Mouse (Mus musculus) MEL (cell line): ENCODE measurements around the gene Arhgap21. TPM values are rescaled to one million over a fixed set of nuclear protein-coding genes. Genes with fewer than 3 reads are reported as not detected.
"Not testable (repeated sequence)": the region's sequence is repeated elsewhere in the genome, so short reads cannot be mapped to it uniquely, and the experiment has no call there.

Experiments
- DNase-seq: peaks from one replicate; pipeline ENCODE4 v3.0.0; 2011; ENCODE audit warnings: low read depth, low spot score
- H3K27ac ChIP-seq: 2 replicates; pipeline ENCODE4 v1.5.1; 2012; ENCODE audit warnings: low read depth, mild to moderate bottlenecking, control low read depth, low read length, moderate library complexity; ENCODE audit not compliant: control insufficient read depth
- H3K27me3 ChIP-seq, 2 experiments: fragments of 150-350 bp in 1 of 2; sonication (generic) in 1 of 2; 2 replicates each; pipeline ENCODE4 v1.6.1; 2012; ENCODE audit warnings: low read length in 2 of 2, mild to moderate bottlenecking in 2 of 2, improper control_type of control experiment in 1 of 2, moderate library complexity in 1 of 2; ENCODE audit not compliant: insufficient read depth in 2 of 2, control insufficient read depth in 1 of 2
- H3K36me3 ChIP-seq, 2 experiments: 2 replicates each; pipeline ENCODE4 v1.6.1; 2012 to 2014; ENCODE audit warnings: low read length in 2 of 2, improper control_type of control experiment in 1 of 2, inconsistent platforms in 1 of 2, mild to moderate bottlenecking in 1 of 2; ENCODE audit not compliant: insufficient read depth in 2 of 2, control insufficient read depth in 1 of 2
- H3K4me1 ChIP-seq, 2 experiments: fragments of 150-350 bp in 1 of 2; sonication (generic) in 1 of 2; 2 replicates each; pipeline ENCODE4 v1.6.1; 2012; ENCODE audit warnings: low read length in 2 of 2, improper control_type of control experiment in 1 of 2, mild to moderate bottlenecking in 1 of 2; ENCODE audit not compliant: insufficient read depth in 2 of 2, control insufficient read depth in 1 of 2
- H3K4me3 ChIP-seq, 2 experiments: fragments of 150-350 bp in 1 of 2; sonication (generic) in 1 of 2; 2 replicates each; pipeline ENCODE4 v1.5.1; 2012; ENCODE audit warnings: low read depth in 2 of 2, low read length in 2 of 2, mild to moderate bottlenecking in 2 of 2, moderate library complexity in 2 of 2, control low read depth in 1 of 2, improper control_type of control experiment in 1 of 2; ENCODE audit not compliant: control insufficient read depth in 1 of 2, insufficient read depth in 1 of 2
- H3K79me2 ChIP-seq: 2 replicates; pipeline ENCODE4 v1.6.1; 2012; ENCODE audit warnings: mild to moderate bottlenecking, low read length, moderate library complexity; ENCODE audit not compliant: control insufficient read depth, poor library complexity, insufficient read depth
- H3K9ac ChIP-seq: 2 replicates; pipeline ENCODE4 v1.6.1; 2012; ENCODE audit warnings: low read depth, mild to moderate bottlenecking, control low read depth, low read length, moderate library complexity; ENCODE audit not compliant: control insufficient read depth, poor library complexity, severe bottlenecking
- H3K9me3 ChIP-seq: fragments of 150-350 bp; sonication (generic); replicated peaks from 2 replicates; pipeline ENCODE4 v1.6.1; 2012; ENCODE audit warnings: mild to moderate bottlenecking, low read length, improper control_type of control experiment, moderate library complexity; ENCODE audit not compliant: insufficient read depth
- CHD1 ChIP-seq: IDR thresholded peaks from 2 replicates; pipeline ENCODE4 v1.6.1; 2012; ENCODE audit warnings: low read depth, mild to moderate bottlenecking, inconsistent platforms, low read length, improper control_type of control experiment
- CHD2 ChIP-seq: IDR thresholded peaks from 2 replicates; pipeline ENCODE4 v1.6.1; 2011; ENCODE audit warnings: low read length, improper control_type of control experiment
- CTCF ChIP-seq, 3 experiments: IDR thresholded peaks in 2 of 3; conservative IDR thresholded peaks in 1 of 3; 2 replicates each; pipeline ENCODE4 v1.5.1; 2011 to 2012; ENCODE audit warnings: low read length in 3 of 3, low read depth in 2 of 3, mild to moderate bottlenecking in 2 of 3, improper control_type of control experiment in 1 of 3, inconsistent platforms in 1 of 3, mixed read lengths in 1 of 3, moderate library complexity in 1 of 3; ENCODE audit not compliant: control insufficient read depth in 1 of 3, insufficient read depth in 1 of 3, poor library complexity in 1 of 3, severe bottlenecking in 1 of 3
- E2F4 ChIP-seq: IDR thresholded peaks from 2 replicates; pipeline ENCODE4 v1.6.1; 2011; ENCODE audit warnings: low read depth, low read length, improper control_type of control experiment, borderline replicate concordance
- ELF1 ChIP-seq: IDR thresholded peaks from 2 replicates; pipeline ENCODE4 v1.6.1; 2014; ENCODE audit warnings: low read depth, mild to moderate bottlenecking, inconsistent platforms, low read length, improper control_type of control experiment, moderate library complexity
- EP300 ChIP-seq, 2 experiments: IDR thresholded peaks; 2 replicates each; pipeline ENCODE4 v1.6.1; 2011; ENCODE audit warnings: improper control_type of control experiment in 2 of 2, low read length in 2 of 2, low read depth in 1 of 2, mild to moderate bottlenecking in 1 of 2
- ETS1 ChIP-seq: IDR thresholded peaks from 2 replicates; pipeline ENCODE4 v1.6.1; 2012; ENCODE audit warnings: low read depth, mild to moderate bottlenecking, inconsistent platforms, low read length, improper control_type of control experiment, moderate library complexity
- GABPA ChIP-seq: IDR thresholded peaks from 2 replicates; pipeline ENCODE4 v1.6.1; 2012; ENCODE audit warnings: low read depth, mild to moderate bottlenecking, inconsistent platforms, low read length, improper control_type of control experiment, moderate library complexity
- HCFC1 ChIP-seq: IDR thresholded peaks from 2 replicates; pipeline ENCODE4 v1.6.1; 2012; ENCODE audit warnings: low read depth, mild to moderate bottlenecking, inconsistent platforms, low read length, improper control_type of control experiment, moderate library complexity
- JUND ChIP-seq: IDR thresholded peaks from 2 replicates; pipeline ENCODE4 v1.6.1; 2011; ENCODE audit warnings: low read depth, mild to moderate bottlenecking, improper control_type of control experiment, low read length
- KAT2A ChIP-seq: conservative IDR thresholded peaks from 2 replicates; pipeline ENCODE4 v1.6.1; 2012; ENCODE audit warnings: low read depth, low read length, improper control_type of control experiment, inconsistent platforms
- MAFK ChIP-seq: IDR thresholded peaks from 2 replicates; pipeline ENCODE4 v1.6.1; 2011; ENCODE audit warnings: low read depth, mild to moderate bottlenecking, low read length, improper control_type of control experiment, borderline replicate concordance
- MEF2A ChIP-seq: IDR thresholded peaks from 2 replicates; pipeline ENCODE4 v1.6.1; 2014; ENCODE audit warnings: low read depth, mild to moderate bottlenecking, inconsistent platforms, low read length, improper control_type of control experiment; ENCODE audit not compliant: poor library complexity, insufficient replicate concordance, severe bottlenecking; ENCODE audit errors: extremely low read depth
- MYC ChIP-seq: IDR thresholded peaks from 2 replicates; pipeline ENCODE4 v1.6.1; 2011; ENCODE audit warnings: low read depth, mild to moderate bottlenecking, low read length, improper control_type of control experiment, moderate library complexity
- NELFE ChIP-seq: IDR thresholded peaks from 2 replicates; pipeline ENCODE4 v1.6.1; 2011; ENCODE audit warnings: low read depth, low read length, improper control_type of control experiment
- POLR2A ChIP-seq, 2 experiments: IDR thresholded peaks; 2 replicates each; pipeline ENCODE4 v1.6.1; 2011 to 2012; ENCODE audit warnings: low read length in 2 of 2, mild to moderate bottlenecking in 2 of 2, control low read depth in 1 of 2, improper control_type of control experiment in 1 of 2, low read depth in 1 of 2, moderate library complexity in 1 of 2; ENCODE audit not compliant: control insufficient read depth in 1 of 2, insufficient read depth in 1 of 2, poor library complexity in 1 of 2
- POLR2AphosphoS2 ChIP-seq: IDR thresholded peaks from 2 replicates; pipeline ENCODE4 v1.6.1; 2011; ENCODE audit warnings: low read length, improper control_type of control experiment
- RAD21 ChIP-seq: IDR thresholded peaks from 2 replicates; pipeline ENCODE4 v1.6.1; 2011; ENCODE audit warnings: mild to moderate bottlenecking, low read depth, low read length, improper control_type of control experiment
- RCOR1 ChIP-seq: IDR thresholded peaks from 2 replicates; pipeline ENCODE4 v1.6.1; 2012; ENCODE audit warnings: low read depth, mild to moderate bottlenecking, inconsistent platforms, low read length, improper control_type of control experiment
- TAL1 ChIP-seq: IDR thresholded peaks from 2 replicates; pipeline ENCODE4 v1.6.1; 2012; ENCODE audit warnings: mild to moderate bottlenecking, inconsistent platforms, low read length, moderate library complexity, mixed read lengths
- TBP ChIP-seq: IDR thresholded peaks from 2 replicates; pipeline ENCODE4 v1.8.0; 2011; ENCODE audit warnings: low read depth, low read length, improper control_type of control experiment
- TCF12 ChIP-seq: IDR thresholded peaks from 2 replicates; pipeline ENCODE4 v1.6.1; 2014; ENCODE audit warnings: low read depth, mild to moderate bottlenecking, inconsistent platforms, low read length, improper control_type of control experiment, moderate library complexity
- USF1 ChIP-seq: IDR thresholded peaks from 2 replicates; pipeline ENCODE4 v1.6.1; 2014; ENCODE audit warnings: low read depth, mild to moderate bottlenecking, inconsistent platforms, low read length, improper control_type of control experiment, moderate library complexity
- ZC3H11A ChIP-seq: IDR thresholded peaks from 2 replicates; pipeline ENCODE4 v1.6.1; 2012; ENCODE audit warnings: low read depth, mild to moderate bottlenecking, inconsistent platforms, low read length, improper control_type of control experiment
- ZNF384 ChIP-seq: IDR thresholded peaks from 2 replicates; pipeline ENCODE4 v1.6.1; 2012; ENCODE audit warnings: low read depth, mild to moderate bottlenecking, inconsistent platforms, low read length, improper control_type of control experiment
- polyA plus RNA-seq, 2 experiments: library from polyadenylated mRNA; stranded (reverse) in 1 of 2; unstranded in 1 of 2; fragments of >175 nt in 1 of 2; fragments of >200 nt in 1 of 2; gene quantifications; 2 replicates each; pipeline versions ENCODE4 v1.2.1 to v1.2.4; 2012; ENCODE audit warnings: low replicate concordance in 2 of 2, low read depth in 1 of 2; ENCODE audit not compliant: insufficient read length in 2 of 2, insufficient read depth in 1 of 2, missing spikeins in 1 of 2
- total RNA-seq: library from RNA; depleted of rRNA; stranded (reverse); fragments of 300-350 nt; gene quantifications from 2 replicates; pipeline ENCODE4 v1.2.3, GENCODE M21; 2012

Arhgap21 gene
- total and polyA plus RNA-seq, 3 experiments, result 12.4 to 104 (median 30.6) TPM

GRCm38 (mm10) chr2:20934406-20934805 lies 34.3 kb downstream of the Arhgap21 start:
- no peaks in the 10 kb centered on the region for H3K27me3 ChIP-seq
- no peak for TF ChIP-seq POLR2A (IDR thresholded peaks at IDR 0.05; ENCODE audit: control insufficient read depth in 1 of 2, insufficient read depth in 1 of 2, low read depth in 1 of 2, low read length in 2 of 2, poor library complexity in 1 of 2)
- TF ChIP-seq CHD2, result no peak
- no peak for TF ChIP-seq CHD1
- no peak for TF ChIP-seq MAFK
- TF ChIP-seq KAT2A, result no peak
- no peak for TF ChIP-seq RCOR1
- no peak for TF ChIP-seq POLR2AphosphoS2
- no peak for TF ChIP-seq E2F4
- no peak for TF ChIP-seq TAL1
- no peak for TF ChIP-seq EP300 (IDR thresholded peaks at IDR 0.05; ENCODE audit: low read depth in 1 of 2, low read length in 2 of 2)
- no peak for TF ChIP-seq TBP
- TF ChIP-seq, all 39 proteins: peak for 0
- Histone ChIP-seq H3K36me3 (peaks cover 2 to 5% of the 10 kb centered on the region in 2 experiments; a peak in 3 of 4 replicates), H3K9me3 (no peaks in the 10 kb centered on the region), H3K9ac (no peak overlapping the region), H3K27ac (no peak overlapping the region), H3K4me1 (peaks cover 8 to 10% of the 10 kb centered on the region in 2 experiments), H3K79me2 (peaks cover 34% of the 10 kb centered on the region; the same call in 1 of the 2 replicates), H3K4me3 (no peak overlapping the region)
- no peak for DNase-seq

DNA sequence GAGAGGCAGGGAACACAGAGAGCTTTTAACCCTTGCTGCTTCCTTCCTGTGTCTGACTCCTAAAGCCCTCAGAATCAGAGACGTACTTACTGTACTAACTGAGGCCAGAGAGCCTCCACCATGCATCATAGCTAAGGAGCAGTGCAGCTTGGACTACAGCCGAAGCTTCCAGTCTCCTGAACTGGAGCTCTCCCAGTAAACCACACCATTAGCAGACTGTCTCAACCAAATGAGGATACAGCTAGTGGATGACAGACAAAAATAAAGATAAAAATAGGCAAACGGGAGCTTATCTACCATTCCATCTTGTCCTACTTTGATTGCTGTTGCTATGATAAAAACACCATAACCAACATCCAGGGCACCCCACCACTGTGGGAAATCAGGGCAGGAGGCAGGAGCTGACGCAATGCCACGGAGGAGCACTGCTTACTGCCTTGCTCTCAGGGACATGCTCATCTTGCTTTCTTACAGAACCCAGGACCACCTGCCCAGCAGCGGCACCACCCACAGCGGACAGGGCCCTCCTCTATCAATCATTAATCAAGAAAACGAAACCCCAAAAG lies 35.9 kb downstream of the Arhgap21 start:
- TF ChIP-seq ZC3H11A (no peak), E2F4 (no peak), MEF2A (no peak), RAD21 (no peak), MYC (no peak), USF1 (no peak), ELF1 (no peak), ZNF384 (no peak), EP300 (IDR thresholded peaks at IDR 0.05; ENCODE audit: low read depth in 1 of 2, low read length in 2 of 2) (no peak), MAFK (no peak), ETS1 (no peak), NELFE (no peak), JUND (no peak), CTCF (IDR thresholded peaks at IDR 0.05 in 2 of 3, conservative IDR thresholded peaks at IDR 0.05 in 1 of 3; ENCODE audit: control insufficient read depth in 1 of 3, insufficient read depth in 1 of 3, low read depth in 2 of 3, low read length in 3 of 3, poor library complexity in 1 of 3, severe bottlenecking in 1 of 3) (no peak), GABPA (no peak), TCF12 (no peak), HCFC1 (no peak), CHD2 (no peak), KAT2A (no peak)
- no peak overlapping the region for H3K27ac ChIP-seq

DNA sequence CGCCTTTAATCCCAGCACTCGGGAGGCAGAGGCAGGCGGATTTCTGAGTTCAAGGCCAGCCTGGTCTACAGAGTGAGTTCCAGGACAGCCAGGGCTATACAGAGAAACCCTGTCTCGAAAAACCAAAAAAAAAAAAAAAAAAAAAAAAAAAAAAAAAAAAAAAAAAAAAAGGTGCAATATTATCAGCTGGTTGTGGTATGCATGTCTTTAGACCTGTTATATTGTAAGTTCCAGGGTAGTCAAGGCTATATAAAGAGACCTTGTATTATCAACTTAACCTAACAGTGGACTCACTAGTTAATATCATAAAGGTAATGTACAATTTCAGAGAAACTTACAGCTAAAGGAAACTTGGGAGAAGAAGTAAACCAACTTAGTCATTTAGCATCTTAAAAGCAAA lies 36.9 kb downstream of the Arhgap21 start:
- peaks cover 31% of the 10 kb centered on the region; the same call in 1 of the 2 replicates for H3K79me2 ChIP-seq

More for the DNA sequence above, 35.9 kb downstream of the Arhgap21 start:
- Histone ChIP-seq H3K4me1 (peaks cover 14 to 19% of the 10 kb centered on the region in 2 experiments), H3K9me3 (no peaks in the 10 kb centered on the region), H3K36me3 (peaks cover 2 to 15% of the 10 kb centered on the region in 2 experiments; a peak in 3 of 4 replicates), H3K79me2 (peaks cover 29% of the 10 kb centered on the region; the same call in 1 of the 2 replicates), H3K27me3 (no peaks in the 10 kb centered on the region), H3K9ac (no peak overlapping the region), H3K4me3 (no peak overlapping the region)
- DNase-seq, result no peak

More for the DNA sequence above, 36.9 kb downstream of the Arhgap21 start:
- not testable (repeated sequence) for H3K27me3 ChIP-seq, H3K27ac ChIP-seq, H3K9ac ChIP-seq, DNase-seq, H3K9me3 ChIP-seq, H3K4me3 ChIP-seq
- peaks cover 2 to 17% of the 10 kb centered on the region in 2 experiments; a peak in 3 of 4 replicates for H3K36me3 ChIP-seq
- H3K4me1 ChIP-seq, result peaks cover 14 to 25% of the 10 kb centered on the region in 2 experiments
